Mouse (Mus musculus) bone marrow macrophage, adult 2 months (primary cell): ENCODE data around the gene Nme4.

Experiments used
- CTCF ChIP-seq: IDR thresholded peaks from 2 replicates; pipeline ENCODE4 v1.5.1; 2012; ENCODE audit warnings: low read depth, mild to moderate bottlenecking, low read length, moderate library complexity
- POLR2A ChIP-seq: IDR thresholded peaks from 2 replicates; pipeline ENCODE4 v1.6.1; 2012; ENCODE audit warnings: mild to moderate bottlenecking, low read depth, low read length, borderline replicate concordance

GRCm38 (mm10) chr17:26142796-26143195 lies 47.4 kb upstream of the Nme4 start:
- TF ChIP-seq POLR2A (no peak), CTCF (no peak)
